Mouse (Mus musculus): Measurements from ENCODE around the gene Zmym1.
A peak's percentile ranks its signal among the peaks of the same experiment; 100 is the strongest.
"Not testable (repeated sequence)": the region's sequence is repeated elsewhere in the genome, so short reads cannot be mapped to it uniquely, and the experiment has no call there.

Zmym1 gene

DNA sequence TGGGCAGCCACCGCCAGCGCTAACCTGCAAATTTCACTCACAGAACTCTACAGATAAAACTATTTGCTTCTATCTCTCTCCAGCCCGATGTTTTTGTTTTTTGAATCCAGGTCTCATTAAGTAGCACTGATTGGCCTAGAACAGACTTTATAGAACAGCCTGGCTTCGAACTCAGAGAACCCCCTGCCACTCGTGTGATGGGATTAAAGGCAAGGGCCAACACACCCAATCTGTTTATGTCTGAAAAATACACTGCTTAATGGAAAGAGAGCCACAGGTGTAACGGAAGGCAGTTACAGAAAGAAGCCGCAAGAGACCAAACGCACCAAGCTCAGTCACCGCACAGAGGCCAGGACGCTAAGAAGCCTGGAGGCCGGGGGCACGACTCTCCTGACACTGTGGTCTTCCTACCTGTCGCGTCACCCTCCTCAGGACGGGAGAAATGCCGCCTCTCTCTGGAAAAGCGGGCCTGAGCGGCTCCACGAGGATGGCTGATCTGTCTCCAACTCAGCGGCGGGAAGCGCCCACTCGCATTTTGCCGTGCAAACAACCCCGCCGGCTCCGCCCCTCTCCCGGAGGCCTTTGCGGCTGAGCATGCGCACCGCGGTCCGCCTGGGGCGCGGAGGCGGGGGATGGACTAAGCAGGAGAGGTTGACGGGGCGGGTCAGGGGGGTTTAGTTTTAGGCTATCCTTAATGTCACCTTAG, at the start of gene Zmym1:
Gene Zmym1 (minus strand): TSS at position 568 of the 706 bp plus-strand sequence.
- DNase-seq (ENCODE audit: low spot score in 2 of 2): peak; percentile 77 to 80

DNA sequence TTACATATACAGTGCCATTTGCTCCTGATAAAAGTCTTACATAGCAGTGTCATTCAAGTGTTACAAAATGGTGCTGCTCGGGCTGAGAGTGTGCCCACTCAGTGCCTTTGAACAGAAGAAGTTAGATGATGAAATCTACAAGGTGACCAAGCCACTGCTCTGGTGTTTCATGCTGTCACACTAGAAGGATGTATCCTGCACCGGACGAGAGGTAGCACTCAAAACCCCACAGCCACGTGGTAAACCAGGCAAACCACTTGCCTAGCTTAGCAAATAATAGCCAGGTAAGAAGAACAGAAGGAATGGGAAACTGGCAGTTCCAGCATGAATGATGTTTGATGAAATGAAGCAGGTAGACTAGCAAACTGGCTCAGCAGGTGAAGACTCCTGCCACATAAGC, 49.6 kb upstream of the Zmym1 start:
- DNase-seq (ENCODE audit: low spot score in 2 of 2): no peak

DNA sequence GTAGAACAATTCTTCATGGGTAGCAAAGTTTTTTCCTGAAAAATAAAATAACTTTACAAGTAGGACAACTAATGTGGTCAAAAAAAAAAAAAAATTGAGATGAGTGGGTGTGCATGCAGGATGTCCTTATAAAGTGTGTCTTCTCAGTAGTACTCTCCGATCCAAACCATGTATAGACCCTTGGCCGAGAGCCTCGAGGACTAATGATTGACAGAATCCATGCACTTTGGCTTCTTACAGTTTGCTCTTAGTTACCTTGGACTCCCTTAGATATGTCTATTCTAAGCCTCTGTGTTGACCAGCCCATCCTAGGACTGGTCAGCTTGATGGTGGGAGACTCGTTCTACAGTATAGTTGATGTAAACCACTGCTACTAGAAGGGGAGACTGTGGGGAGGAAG, 46.6 kb upstream of the Zmym1 start:
- DNase-seq (ENCODE audit: low spot score in 2 of 2): no peak

DNA sequence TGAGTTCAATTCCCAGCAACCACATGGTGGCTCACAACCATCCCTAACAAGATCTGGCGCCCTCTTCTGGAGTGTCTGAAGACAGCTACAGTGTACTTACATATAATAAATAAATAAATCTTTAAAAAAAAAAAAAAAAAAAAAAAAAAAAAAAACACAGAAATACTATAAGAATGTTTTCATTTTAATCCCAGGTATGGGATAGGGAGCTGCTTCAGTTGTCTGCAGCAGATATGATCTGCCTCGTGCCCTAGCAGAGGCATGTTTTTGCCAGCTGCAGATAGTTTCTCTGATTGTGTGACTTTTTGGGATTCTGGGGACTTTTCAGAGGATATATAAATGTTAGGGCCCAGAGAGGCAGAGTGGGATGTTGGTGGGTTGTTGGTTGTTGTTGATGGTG, 38.6 kb upstream of the Zmym1 start:
- DNase-seq (ENCODE audit: low spot score in 2 of 2): not testable (repeated sequence)

DNA sequence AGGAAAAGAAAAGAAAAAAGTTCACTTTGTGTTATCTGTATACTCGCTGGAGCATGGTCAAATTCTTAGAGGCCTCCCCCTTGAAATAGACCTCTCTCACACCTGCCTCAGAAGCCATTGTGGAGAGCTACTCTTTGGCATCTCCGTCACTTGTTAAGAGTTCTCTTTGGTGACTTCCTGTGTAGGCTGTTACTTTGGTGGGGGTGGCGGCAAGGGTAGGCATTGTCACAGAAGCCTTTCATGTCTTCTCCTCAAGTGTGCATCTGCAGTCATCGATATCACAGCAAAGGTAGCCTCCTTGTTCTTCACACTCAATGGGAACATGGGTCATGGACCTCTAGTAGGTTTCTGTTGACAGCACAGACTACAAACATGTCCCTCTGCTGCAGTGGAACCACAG, 34.1 kb upstream of the Zmym1 start:
- DNase-seq (ENCODE audit: low spot score in 2 of 2): no peak

DNA sequence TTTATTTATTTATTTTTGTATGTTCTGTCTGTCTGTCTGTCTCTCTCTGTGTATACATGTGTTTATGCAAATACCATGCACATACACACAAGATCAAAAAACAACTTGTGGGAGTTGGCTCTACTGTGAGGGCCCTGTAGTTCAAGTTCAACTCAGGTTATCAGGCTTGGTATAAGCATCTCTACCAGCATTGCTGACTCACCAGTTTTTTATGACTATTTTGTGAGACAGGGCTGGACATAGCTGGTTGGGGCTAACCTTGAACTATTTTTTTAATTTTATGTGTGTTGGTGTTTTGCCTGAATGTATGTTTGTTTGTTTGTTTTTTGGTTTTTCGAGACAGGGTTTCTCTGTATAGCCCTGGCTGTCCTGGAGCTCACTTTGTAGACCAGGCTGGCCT, 30.2 kb upstream of the Zmym1 start:
- no peak for DNase-seq (ENCODE audit: low spot score in 2 of 2)

DNA sequence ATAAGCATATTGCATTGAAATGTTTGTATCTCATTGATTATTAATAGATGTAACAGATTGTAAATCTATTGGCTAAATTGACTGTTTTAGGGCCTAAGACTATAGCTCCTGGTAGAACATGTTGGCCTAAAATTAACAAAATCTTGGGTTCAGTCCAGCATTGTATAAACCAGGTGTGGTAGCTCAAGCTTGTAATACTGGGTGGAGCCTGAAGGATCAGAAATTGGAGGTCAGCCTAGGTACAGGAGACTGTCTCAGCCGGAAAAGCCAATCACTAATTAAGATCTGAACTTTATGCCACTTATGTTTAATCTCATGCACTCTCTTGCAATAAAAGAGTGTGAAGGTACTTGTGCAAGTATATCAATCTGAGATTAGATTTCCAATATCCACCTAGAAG, 24.8 kb upstream of the Zmym1 start:
- DNase-seq (ENCODE audit: low spot score in 2 of 2): no peak

DNA sequence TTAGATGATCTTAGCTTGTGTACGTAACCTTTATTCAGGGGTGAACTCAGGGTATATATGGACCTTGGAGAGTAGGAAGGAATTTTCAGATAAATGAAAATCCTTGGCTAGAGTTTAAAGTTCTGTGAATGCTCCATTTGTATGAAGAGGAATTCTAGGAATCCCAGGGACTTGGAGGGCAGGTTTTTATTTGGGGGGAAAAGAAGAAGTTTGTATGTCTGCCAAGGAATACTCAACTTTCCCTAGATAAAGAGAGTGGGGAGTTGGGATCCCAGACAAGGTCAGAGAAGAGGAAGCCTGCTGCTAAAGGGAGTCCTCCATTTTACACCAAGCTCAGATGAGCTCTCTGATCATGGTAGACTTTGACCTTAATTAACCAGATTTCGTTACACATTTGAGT, 22.2 kb upstream of the Zmym1 start:
- DNase-seq (ENCODE audit: low spot score in 2 of 2): no peak

DNA sequence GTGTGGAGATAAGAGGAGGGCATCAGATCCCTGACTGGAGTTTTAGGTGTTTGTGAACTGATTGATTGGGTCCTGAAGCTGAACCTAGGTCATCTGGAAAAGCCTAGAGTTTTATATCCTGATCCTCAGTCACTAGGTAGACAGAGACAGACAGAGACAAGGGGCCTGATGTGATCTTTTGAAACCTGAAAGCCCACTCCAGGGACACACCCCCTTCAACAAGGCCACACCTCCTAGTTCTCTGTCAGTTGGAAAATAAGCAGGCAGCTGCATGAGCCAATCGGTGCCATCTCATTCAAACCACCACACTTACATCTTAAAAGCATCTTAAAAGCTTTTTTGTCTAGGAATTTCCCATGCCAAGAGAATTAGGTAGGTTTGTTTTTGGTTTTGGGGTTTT, 19.9 kb upstream of the Zmym1 start:
- no peak for DNase-seq (ENCODE audit: low spot score in 2 of 2)

DNA sequence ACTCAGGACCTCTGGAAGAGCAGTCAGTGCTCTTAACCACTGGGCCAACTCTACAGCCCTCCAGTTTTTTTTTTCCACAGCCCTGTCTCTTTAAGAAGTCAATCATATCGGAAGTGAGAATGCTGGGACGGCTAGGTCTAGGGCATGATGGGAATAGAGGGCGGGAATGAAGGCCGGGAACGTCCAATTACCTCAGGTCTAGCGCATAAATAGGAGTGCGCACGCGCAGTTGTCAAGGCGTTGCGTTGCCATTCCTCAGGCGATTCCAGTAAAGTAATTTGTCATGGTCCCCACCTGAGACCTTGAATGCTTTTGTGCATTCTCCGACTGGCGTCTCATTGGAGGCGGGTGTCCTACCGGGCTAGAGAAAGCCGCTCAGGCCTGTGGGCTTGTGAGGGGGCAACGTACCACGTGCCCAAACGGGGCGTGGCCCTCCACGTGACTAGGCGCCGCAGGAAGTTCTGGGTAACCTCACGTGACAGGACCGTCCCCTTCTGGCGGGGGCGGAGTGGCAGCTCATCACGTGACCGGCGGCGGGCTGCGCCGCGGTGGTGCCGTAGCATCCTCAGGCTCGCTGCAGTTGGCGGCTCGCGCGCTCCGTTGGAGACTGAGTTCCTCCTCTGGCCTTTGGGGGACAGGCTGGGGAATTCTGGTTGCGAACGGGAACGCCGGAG, 16.1 kb upstream of the Zmym1 start, which contains the start of gene Zmym6:
Gene Zmym6 (plus strand): TSS at position 509 of the 674 bp plus-strand sequence.
- DNase-seq (ENCODE audit: low spot score in 2 of 2): peak; percentile 95

DNA sequence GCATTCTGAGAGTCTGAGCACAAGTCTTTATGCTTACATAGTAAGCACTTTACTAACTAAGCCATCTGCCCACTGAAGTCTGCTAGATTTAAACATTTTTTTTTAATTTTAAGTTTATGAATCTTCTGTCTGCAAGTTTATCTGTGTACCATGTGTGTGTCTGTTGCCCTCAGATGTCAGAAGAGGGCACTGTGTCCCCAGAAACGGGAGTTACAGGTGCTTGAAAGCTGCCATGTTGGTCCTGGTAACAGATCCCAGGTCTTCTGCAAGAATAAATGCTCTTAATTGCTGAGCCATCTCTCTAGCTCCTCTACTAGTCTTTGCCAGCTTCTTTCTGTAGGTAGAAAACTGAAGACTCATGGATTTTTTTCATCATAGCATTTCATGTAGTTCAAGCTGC, 14.0 kb upstream of the Zmym1 start:
- no peak for DNase-seq (ENCODE audit: low spot score in 2 of 2)

DNA sequence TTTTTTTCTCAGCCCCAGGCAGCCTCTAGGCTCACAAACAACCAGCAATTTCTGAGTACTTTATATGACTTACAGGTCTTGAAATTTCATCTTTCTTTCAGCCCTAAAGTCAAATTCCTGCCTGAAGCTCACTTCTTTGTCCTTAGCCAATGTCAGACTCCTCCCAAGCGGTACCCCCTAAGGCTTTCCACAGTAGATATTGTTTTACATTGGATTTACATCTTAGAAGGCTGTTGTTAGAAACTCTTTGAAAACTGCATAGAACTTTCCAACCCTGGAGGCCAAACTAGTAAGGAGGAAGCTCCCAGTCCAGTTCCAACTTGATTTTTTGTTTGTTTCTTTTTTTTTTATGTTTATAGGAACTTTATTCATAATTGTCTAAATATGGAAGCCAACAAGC, 3.1 kb upstream of the Zmym1 start:
- DNase-seq (ENCODE audit: low spot score in 2 of 2): no peak

DNA sequence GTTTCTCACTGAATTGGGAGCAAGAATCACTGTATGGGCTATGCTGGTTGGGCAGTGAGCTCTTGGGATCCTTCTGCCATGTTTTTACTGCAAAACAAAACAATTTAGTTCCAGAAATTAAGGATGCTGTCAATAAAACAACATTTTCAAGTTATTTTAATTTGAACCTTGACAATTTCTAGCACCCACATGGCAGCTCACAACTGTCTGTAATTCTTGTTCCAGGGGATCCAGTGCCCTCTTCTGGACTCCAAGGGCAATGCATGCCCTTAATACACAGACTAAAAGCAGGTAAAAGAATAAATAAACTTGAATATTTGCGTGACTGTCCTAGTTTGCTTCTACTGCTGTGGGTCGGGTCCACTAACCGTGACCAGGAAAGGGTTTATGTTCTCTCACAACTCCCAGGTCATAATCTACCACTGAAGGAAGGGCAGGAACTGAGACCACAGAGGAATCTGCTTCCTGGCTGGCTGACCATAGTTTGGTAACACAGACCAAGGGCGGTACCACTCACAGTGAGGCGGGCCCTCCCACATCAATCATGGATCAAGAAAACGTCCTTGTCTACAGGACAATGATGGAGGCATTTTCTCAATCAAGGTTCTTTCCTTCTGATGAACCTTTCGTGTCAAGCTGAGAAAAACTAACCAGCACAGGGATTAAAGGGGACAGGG, 6.3 kb downstream of the Zmym1 start:
- DNase-seq (ENCODE audit: low spot score in 2 of 2): no peak

DNA sequence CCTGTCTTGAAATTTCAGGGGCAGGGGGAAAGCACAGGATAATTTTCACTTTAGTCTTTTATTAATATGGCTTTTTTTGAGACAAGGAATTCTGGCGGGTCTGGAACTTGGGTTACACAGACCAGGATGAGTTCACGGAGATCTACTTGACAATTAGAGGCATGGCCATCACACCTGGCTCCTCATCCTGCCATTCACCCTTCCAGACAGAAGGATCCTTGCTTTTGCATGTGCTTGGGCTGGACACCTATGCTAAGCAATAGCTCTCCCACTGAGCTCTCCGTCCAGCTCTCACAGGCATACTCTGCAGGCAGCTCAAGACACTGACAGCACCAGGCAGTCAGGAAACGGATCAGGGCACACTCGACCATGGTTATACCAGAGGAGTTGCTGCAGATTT, 7.9 kb downstream of the Zmym1 start:
- no peak for DNase-seq (ENCODE audit: low spot score in 2 of 2)

DNA sequence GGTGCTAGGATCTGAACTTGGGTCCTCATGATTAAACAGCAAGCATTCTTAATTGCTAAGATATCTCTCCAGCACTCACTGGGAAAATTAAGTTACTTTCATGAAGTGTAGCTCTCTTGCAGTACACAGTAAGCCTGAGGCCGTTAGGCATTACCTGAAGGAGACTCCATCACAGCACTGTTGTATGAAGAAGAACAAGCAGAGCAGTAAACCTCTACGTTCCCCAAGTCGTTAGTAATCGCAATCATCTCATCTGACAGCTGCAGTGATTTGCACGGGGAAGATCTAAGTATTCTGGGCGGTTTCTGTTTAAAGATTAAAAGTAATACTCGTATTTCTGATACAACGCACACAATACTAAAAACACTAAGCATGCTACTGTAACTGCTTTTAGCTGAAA, 9.8 kb downstream of the Zmym1 start:
- no peak for DNase-seq (ENCODE audit: low spot score in 2 of 2)

DNA sequence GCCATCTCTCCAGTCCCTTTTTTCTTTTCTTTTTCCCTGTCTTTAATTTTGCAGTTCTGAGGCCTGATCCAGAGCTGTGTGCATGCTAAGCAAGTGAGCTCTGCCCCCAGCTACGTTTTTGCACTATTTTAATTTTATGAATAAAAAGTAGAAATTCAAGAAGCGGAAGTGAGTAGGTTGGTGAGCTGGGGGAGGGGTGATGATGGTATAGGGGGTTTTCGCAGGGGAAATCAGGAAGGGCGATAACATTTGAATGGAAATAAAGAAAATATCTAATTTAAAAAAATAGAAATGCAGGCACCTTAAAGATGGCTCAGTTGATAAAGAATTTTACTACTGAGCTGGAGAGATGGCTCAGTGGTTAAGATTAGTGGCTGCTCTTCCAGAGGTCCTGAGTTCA, 17.4 kb downstream of the Zmym1 start:
- DNase-seq (ENCODE audit: low spot score in 2 of 2): no peak

DNA sequence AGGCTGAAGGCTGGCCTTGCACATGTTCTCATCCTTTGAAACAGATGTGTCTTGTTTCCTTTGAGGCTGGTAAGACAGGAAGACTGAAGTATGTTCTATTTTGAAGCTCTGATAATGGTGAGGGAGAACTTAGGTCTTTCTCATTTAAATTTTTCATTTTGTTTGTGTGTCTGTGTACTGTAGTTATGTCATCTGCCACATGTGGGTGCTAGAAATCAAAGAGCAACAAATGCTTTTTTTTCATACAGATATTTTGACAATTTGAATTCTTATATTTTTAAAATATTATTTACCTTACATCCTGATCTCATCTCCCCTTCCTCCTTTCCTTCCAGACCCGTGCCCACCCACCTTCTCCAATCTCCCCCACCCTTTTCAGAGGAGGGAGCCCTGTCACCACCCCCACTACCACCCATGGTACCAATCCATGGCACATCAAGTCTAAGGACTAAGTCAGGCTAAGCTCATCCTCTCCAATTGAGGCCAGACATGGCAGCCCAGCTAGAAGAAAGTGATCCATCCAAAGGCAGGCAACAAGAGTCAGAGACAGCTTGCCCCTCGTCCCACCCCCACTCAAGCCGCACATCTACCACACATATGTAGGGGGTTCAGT, 21.0 kb downstream of the Zmym1 start:
- no peak for DNase-seq (ENCODE audit: low spot score in 2 of 2)

DNA sequence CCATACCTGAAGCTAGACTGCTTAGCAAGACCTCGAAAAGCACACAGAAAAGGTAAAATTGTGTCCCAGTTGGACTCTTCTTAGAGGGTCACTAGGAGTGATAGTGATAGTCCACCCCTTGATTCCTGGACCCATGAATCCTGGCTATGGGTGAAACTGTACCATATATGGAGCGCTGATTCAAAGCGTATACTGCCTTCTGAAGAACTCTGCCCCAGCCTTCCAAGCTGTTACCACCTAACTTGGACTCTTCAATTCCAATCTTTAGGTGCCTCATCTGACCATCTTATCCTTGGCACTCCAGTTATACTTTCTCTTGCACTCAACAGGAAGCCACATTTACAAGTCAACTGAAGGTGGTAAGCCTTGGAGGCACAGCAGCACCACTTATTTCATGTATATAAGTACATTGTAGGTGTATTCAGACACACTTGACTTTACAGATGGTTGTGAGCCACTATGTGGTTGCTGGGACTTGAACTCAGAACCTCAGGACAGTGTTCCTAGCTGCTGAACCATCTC, 22.1 kb downstream of the Zmym1 start:
- no peak for DNase-seq (ENCODE audit: low spot score in 2 of 2)

DNA sequence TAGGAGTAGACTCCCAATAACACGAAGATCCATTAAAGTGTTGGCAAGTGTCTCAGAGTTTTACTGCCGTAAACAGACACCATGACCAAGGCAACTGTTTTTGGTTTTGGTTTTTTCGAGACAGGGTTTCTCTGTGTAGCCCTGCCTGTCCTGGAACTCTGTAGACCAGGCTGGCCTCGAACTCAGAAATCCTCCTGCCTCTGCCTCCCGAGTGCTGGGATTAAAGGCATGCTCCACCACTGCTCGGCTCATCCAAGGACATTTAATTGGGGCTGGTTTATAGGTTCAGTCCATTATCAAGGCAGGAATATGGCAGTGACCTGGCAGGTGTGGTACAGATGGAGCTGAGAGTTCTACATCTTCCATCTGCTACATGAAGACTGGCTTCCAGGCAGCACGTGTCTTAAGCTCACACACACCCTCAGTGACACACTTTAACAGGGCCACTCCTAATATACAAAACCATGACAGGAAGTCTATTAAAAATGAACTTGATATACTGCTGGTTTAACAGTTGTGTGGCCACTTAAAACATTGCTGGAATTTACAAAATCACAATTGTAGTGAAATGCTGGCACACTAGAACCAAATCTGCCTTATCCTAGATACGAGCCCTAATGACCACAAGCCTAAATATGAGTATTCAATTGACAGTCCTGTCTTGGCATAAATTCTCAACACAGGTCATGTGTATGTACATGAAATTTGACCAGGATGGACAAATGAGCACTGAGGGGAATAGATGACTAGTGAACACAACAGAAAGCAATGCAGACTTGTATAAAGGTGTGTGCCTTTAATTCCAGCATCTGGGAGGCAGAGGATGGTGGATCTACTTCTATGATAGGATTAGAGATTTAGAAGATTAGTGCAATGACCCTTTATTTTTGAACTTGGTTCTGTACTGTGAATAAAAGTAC, 22.8 kb downstream of the Zmym1 start:
- no peak for DNase-seq (ENCODE audit: low spot score in 2 of 2)

DNA sequence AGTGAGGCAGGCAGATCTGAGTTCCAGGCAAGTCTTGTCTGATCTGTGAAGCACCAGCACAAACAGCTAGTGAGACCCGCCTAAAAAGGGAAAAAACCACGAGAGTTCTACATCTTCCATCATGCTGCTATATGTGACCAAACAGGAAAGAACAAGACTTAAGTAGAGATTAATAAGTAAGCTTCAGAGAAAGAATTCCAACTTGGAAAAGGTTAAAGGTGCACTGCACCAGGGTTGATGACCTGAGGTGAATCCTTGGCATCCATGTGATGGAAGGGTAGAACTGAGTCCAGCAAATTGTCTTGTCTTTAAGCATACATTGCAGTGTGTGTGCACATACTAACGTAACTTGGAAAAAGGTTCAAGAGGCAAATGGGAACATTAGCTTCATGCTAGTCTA, 23.8 kb downstream of the Zmym1 start:
- no peak for DNase-seq (ENCODE audit: low spot score in 2 of 2)
